Mouse (Mus musculus) left cerebral cortex, postnatal 14 days (tissue): ENCODE data around the gene Foxp4. TPM values are rescaled to one million over a fixed set of nuclear protein-coding genes. Genes with fewer than 3 reads are reported as not detected.

Source experiments
- DNase-seq, 2 experiments: peaks; one replicate each; pipeline ENCODE4 v3.0.0; 2021 to 2022; ENCODE audit warnings: low spot score in 2 of 2, mixed read lengths in 1 of 2
- intact Hi-C: fragments of 180-260 bp; cut with DNase I; formaldehyde crosslinking; loops from one replicate; pipeline ENCODE4 v1.15.1; 2025
- long read RNA-seq, 2 experiments: library from polyadenylated mRNA; stranded (forward); transcript quantifications; one replicate each; pipeline ENCODE4 v2.0.0; 2021
- total RNA-seq, 2 experiments: library from RNA; stranded (reverse); gene quantifications; 2 replicates each; pipeline ENCODE4 v1.2.3; 2021

Foxp4 gene
- 10 to 100 TPM; 43.1 to 55.1 TPM for total RNA-seq
- long read RNA-seq, experiment 1, partial matches to known transcripts, result 28 of 28 reads
- long read RNA-seq, experiment 1, other reads (novel, unspliced or antisense), result 0 of 28 reads
- long read RNA-seq, experiment 2, partial matches to known transcripts, result 17 of 20 reads
- long read RNA-seq, experiment 2, other reads (novel, unspliced or antisense), result 2 of 20 reads

DNA sequence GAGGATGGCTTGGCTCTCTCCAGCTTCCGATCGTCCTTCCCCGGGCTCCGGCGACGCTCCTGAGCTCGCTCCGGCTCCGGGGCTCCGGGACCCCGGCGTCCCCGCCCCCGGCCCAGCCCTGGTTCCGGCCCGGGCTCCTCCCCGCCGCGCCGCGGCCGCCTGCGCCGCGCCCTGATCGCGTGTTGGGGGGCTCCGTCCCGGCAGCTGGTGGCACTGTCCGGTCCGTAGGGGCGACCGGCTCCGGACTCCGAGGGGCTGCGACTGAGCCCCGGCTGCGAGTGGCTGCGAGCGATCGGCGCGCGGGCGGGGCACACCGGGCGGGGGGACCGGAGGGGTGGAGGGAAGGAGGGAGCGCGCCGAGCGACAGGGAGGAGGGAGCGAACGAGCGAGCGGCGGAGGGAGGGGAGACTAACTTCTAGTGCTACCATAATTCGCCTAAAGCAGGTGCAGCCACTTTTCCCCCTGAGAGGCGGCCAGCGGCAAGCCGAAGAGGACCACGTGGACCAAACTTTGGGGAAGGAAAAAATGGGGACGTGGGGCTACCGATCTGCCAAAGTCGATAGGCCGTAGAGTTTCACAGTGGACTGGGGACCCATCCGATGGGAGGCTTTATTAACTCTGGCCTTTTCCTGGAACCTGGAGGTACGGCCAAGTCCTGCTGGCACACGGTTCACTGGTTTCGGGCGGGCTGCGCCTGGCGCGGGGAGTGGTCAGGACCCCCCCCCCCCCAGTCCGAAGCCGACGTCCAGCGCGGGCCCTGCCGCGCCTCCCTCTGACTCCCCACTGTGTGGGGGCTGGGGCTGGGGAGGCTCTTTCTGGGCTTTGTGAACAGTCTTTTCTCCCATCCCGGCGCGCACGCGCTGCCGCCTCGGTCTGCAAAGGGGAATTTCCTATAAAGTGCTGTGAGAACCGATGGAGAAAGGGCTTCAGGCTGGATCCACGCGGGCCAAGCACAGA, at the start of gene Foxp4:
TSS of gene Foxp4 (minus strand) at position 263 of the 957 bp plus-strand sequence.
- peak; percentile 66 to 79 for DNase-seq
- intact Hi-C loops, result loop anchor here (1.0 to 5.0 kb wide), 3 partner anchors 47 to 173 kb away; no protein-coding TSS in a partner anchor

- intact Hi-C loops, result no loop called here
- peak in 1 of 2 experiments; percentile 20 for DNase-seq
Observed at GRCm38 (mm10) chr17:47973563-47974472, 49.4 kb upstream of the Foxp4 start.

- no peak for DNase-seq
Observed at GRCm38 (mm10) chr17:47965885-47966505, 41.5 kb upstream of the Foxp4 start.

GRCm38 (mm10) chr17:47958046-47958790, 33.8 kb upstream of the Foxp4 start:
- no peak for DNase-seq
- intact Hi-C loops, result no loop called here

More at GRCm38 (mm10) chr17:47965885-47966505, 41.5 kb upstream of the Foxp4 start:
- intact Hi-C loops, result no loop called here

GRCm38 (mm10) chr17:47956486-47956885, 32.0 kb upstream of the Foxp4 start:
- no peak for DNase-seq
- intact Hi-C loops, result no loop called here

- no peak for DNase-seq
- intact Hi-C loops, result no loop called here
Observed at GRCm38 (mm10) chr17:47955054-47955741, 30.8 kb upstream of the Foxp4 start.

GRCm38 (mm10) chr17:47953231-47953630, 28.8 kb upstream of the Foxp4 start:
- intact Hi-C loops, result no loop called here
- DNase-seq, result no peak

DNA sequence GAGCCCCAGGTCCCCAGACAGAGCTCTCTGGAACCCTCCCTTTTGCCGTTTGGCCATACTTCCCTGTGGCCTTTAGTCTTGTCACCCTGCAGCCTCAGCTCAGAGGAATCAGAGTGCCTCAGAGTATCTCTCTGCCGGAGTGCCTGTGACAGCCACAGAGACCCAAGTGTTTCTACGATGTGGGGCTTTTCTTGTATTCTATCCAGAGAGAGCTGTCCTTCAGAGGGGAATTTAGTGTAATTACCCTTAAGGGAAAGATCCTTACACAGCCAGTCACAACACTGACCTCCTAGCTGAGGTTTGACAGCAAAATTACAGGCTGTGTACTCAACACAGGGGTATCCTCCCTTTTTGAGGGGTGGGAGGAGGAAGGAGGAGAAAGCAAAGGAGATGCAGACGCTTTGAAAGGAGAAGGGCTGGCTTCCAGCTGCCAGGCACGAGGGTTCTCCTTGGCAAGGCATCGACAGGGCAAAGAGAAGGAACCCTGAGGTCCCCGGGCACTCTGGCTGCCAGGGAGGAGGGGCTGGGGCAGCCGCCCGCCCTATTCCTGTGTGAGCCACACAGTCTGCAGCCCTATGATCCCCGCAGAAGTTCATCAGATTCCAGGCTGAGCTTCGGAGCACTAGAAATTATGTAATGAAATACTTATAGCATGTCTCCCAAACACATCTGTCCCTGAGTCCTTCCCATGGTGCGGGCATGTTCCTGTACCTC, 28.1 kb upstream of the Foxp4 start:
- no peak for DNase-seq
- intact Hi-C loops, result no loop called here

DNA sequence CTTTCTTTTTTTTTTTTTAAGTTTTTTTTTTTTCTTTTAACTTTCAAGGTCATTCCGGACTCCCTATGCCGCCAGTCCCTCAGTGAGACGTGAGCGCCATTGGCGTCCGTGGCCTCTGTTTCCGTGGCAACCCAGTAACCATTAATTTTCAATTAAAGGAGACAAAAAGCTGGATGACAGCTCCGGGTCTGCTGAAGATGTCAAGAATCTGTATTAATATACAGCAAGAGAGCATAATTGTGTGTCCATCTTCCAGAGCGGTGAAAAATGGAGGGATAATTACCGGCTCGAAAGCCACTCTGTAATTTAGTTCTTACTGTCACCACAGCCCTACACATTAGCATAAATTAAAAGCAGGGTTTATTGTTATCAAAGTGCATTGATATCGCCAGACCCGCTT, 27.0 kb upstream of the Foxp4 start:
- no peak for DNase-seq
- intact Hi-C loops, result no loop called here

DNA sequence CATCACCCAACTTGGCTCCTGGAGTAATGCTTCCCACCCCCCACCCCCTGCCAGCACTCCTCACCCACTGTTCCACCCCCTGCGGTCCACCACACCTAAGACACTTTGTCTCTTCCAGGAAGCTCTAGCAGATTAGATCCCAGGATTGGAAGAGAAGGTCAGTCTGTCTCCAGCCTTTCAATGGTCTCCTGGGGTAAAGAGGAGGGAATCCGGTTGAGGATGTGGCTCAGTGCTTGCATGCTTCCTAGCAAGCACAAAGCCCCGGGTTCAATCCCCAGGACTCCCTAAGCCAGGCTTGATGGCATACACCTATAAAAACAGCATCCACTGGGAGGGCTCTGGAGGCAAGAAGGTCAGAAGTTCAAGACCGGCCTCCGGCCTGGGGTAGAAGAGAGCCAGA, 26.4 kb upstream of the Foxp4 start:
- intact Hi-C loops, result no loop called here
- DNase-seq, result no peak

DNA sequence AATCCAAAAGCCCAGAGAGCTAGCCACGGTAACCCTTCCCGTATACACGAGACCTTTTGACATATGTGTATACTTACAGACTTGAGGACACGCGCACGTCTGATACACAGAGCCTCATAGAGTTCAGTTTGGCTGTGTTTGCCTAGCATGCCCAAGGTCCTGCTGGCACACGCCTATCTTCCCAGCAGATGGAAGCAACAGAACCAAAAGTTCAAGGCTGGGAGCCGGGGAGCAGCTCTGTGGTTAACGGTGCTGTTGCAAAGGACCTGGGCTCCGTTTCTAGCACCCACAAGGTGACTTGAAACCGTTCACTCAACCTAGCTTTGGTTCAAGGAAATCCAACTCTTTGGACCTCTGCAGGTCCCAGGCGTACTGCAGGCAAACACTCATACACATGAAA, 25.0 kb upstream of the Foxp4 start:
- intact Hi-C loops, result no loop called here

DNA sequence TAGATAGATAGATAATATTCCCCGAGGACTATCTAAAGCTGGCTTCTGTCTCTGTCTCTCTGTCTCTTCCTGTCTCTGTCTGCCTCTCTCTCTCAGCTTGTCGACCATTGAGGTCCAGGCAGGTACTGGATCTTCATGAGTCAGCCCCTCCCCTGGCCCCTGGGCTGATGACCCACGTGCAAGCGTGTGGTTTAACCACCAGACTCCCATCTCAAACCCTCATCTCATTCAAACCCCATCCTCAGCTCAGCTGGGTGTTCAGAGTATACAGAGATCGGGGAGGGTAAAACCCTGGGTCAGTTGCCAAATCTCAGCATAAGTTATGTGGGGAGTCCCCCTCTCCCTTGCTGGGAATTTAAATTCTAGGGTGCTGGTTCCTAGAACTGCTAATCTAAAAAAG, 24.3 kb upstream of the Foxp4 start:
- intact Hi-C loops, result no loop called here
- DNase-seq, result no peak

More for the DNA sequence above, 25.0 kb upstream of the Foxp4 start:
- no peak for DNase-seq

- DNase-seq, result no peak
- intact Hi-C loops, result no loop called here
Observed at GRCm38 (mm10) chr17:47946921-47947420, 22.5 kb upstream of the Foxp4 start.

DNA sequence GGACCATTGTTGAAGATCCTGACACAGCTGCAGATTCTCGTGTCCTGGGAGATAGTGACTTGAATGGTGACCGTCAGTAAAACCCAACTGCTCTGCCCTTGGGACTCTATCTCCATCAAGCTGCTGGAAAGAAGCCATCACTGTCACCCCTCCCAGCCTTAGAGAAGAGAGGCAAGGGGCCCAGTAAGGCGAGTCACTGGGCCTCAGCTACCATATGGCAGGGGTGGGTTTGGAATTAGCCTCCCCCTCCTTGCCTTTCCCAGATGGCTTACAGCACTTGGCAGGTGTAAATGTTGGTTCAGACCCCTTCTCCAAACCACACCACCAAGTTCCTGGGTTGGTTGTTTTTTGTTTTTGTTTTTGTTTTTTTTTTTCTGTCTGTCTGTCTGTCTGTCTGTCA, 21.7 kb upstream of the Foxp4 start:
- intact Hi-C loops, result no loop called here
- DNase-seq, result no peak

- DNase-seq, result no peak
- intact Hi-C loops, result no loop called here
Observed at GRCm38 (mm10) chr17:47943103-47943870, 18.8 kb upstream of the Foxp4 start.

DNA sequence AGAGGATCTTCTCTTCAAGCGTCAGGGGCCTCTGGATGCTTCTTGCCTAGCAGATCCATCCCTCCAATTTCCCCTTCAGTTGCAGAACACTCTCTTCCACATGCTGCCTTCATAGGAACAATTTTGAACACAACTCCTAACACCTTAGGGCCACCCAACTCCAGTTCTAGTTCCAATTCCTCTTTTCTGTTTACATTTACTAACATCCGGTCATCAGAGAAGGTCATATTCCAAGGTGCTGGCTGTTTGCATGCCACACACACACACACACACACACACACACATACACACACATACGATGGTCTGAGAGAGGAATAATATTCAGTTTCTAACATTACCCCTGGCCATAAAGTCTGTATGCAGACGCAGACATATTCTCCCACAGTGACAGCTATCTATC, 17.6 kb upstream of the Foxp4 start:
- intact Hi-C loops, result no loop called here
- no peak for DNase-seq
